Mouse (Mus musculus): ENCODE results near the gene Prrx1. TPM values are rescaled to one million over a fixed set of nuclear protein-coding genes. Genes with fewer than 3 reads are reported as not detected.

Gene Prrx1
- polyA plus RNA-seq, 1 experiment from 2014 or later = 145 TPM

DNA sequence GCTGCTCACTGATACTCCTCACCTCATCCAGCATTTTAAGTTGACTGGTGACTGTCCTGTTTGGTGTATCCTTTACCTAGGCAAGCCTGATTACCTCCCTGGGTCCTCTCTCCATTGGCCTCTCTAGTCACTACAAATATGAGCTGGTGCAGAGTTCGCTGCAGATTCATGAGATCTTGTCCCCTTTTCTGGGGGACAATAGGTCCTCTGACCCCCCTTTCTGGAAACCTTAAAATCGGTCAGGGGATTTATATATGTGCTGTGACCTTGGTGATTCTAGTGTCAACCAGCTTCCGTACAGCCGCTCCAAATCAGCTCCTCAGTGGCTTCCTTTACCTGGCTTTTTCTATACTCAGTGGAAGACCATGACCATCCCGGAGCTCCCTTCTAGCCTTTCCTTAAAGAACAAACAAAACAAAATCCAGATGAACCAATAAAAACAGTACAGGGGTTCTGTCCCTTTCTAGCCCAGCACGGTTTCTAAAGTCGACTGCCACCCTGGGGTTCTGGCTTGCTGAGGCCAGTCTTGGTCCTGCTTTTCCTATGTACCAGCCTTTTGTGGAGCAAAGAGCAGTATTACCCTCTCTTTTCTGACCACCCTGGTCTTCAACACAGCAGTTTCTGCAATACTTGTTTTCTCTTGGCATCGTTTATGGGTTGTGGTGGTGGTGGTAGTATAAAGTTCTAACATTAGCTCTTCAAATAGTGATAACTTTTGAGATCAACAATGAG, 3.3 kb downstream of the Prrx1 start:
- ATAC-seq (replicated peaks; ENCODE audit: insufficient number of reproducible peaks, low FRiP score, low TSS enrichment, low read depth) (no peak), DNase-seq (ENCODE audit: low spot score) (no peak)
- Histone ChIP-seq H3K9me3 (replicated peaks; ENCODE audit: control insufficient read depth, low read length) (no peaks in the 10 kb centered on the region), H3K27me3 (ENCODE audit: control insufficient read depth, insufficient read depth, low read length) (no peaks in the 10 kb centered on the region), H3K9ac (replicated peaks; ENCODE audit: low read length) (peak overlapping the region; percentile 99), H3K27ac (replicated peaks; ENCODE audit: low read depth, low read length) (peak overlapping the region; percentile 100), H3K36me3 (replicated peaks; ENCODE audit: control insufficient read depth, insufficient read depth, low read depth, low read length) (no peaks in the 10 kb centered on the region; the same call in 1 of the 2 replicates), H3K4me3 (ENCODE audit: low read depth, low read length) (peak overlapping the region; percentile 87), H3K4me1 (ENCODE audit: control insufficient read depth, insufficient read depth, low read length) (no peaks in the 10 kb centered on the region; the same call in 1 of the 2 replicates), H3K4me2 (ENCODE audit: low read depth, low read length) (peak overlapping the region; percentile 64)
- 7% methylated on average over 8 of the region's 8 CpGs for WGBS

DNA sequence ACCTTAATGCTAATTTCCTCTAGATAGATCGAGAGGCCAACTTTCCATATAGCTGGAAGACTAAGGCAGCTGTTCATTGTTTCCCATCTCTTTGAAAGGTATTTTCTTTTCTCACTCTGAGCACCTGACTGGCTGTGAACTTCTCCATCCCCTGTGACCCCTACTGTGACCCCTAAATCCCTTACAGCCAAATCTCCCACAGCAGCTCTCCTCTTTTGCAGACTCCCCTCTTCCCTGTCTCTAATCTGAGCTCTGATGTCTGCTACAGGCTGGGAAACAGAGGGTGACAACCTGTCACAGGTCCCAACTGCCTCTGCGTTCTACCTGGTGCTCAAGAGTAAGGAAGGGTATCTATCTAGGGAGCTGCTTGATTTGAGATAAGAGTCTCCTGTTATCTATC, 4.0 kb downstream of the Prrx1 start:
- Histone ChIP-seq H3K27me3 (ENCODE audit: control insufficient read depth, insufficient read depth, low read length) (no peaks in the 10 kb centered on the region), H3K4me2 (ENCODE audit: low read depth, low read length) (peak overlapping the region; percentile 64), H3K9me3 (replicated peaks; ENCODE audit: control insufficient read depth, low read length) (no peaks in the 10 kb centered on the region), H3K27ac (replicated peaks; ENCODE audit: low read depth, low read length) (peak overlapping the region; percentile 100), H3K36me3 (replicated peaks; ENCODE audit: control insufficient read depth, insufficient read depth, low read depth, low read length) (no peaks in the 10 kb centered on the region; the same call in 1 of the 2 replicates), H3K4me3 (ENCODE audit: low read depth, low read length) (peak overlapping the region; percentile 87), H3K9ac (replicated peaks; ENCODE audit: low read length) (peak overlapping the region; percentile 99), H3K4me1 (ENCODE audit: control insufficient read depth, insufficient read depth, low read length) (no peaks in the 10 kb centered on the region; the same call in 1 of the 2 replicates)
- ATAC-seq (replicated peaks; ENCODE audit: insufficient number of reproducible peaks, low FRiP score, low TSS enrichment, low read depth) (no peak), DNase-seq (ENCODE audit: low spot score) (peak; percentile 32)
- 3% methylated on average over 2 of the region's 2 CpGs for WGBS

DNA sequence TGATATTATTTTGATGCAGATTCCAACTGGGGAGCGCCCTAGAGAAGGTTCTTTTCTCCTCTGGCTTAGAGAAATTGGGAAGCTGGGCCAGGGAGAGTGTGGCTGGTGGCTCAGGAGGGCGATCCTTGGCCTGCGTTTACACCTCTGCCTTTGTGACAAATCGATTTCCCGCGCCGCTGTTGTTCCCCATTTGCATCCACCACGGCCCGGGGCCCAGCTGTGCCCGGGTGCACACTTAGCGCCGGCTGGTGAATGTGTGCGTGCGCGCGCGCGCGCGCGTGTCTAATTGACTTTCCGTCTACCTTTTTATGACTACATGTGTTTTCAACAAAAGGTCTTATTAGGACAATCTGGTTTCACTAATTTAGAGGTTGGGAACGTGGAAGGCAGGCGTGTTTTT, 4.9 kb downstream of the Prrx1 start:
- Histone ChIP-seq H3K27ac (replicated peaks; ENCODE audit: low read depth, low read length) (peak overlapping the region; percentile 100), H3K4me2 (ENCODE audit: low read depth, low read length) (peak overlapping the region; percentile 64), H3K9me3 (replicated peaks; ENCODE audit: control insufficient read depth, low read length) (no peaks in the 10 kb centered on the region), H3K27me3 (ENCODE audit: control insufficient read depth, insufficient read depth, low read length) (no peaks in the 10 kb centered on the region), H3K4me1 (ENCODE audit: control insufficient read depth, insufficient read depth, low read length) (no peaks in the 10 kb centered on the region; the same call in 1 of the 2 replicates), H3K36me3 (replicated peaks; ENCODE audit: control insufficient read depth, insufficient read depth, low read depth, low read length) (no peaks in the 10 kb centered on the region; the same call in 1 of the 2 replicates), H3K9ac (replicated peaks; ENCODE audit: low read length) (peak overlapping the region; percentile 99), H3K4me3 (ENCODE audit: low read depth, low read length) (peak overlapping the region; percentile 87)
- ATAC-seq (replicated peaks; ENCODE audit: insufficient number of reproducible peaks, low FRiP score, low TSS enrichment, low read depth) = no peak
- DNase-seq (ENCODE audit: low spot score) = peak; percentile 80
- WGBS = 2% methylated on average over 24 of the region's 24 CpGs

DNA sequence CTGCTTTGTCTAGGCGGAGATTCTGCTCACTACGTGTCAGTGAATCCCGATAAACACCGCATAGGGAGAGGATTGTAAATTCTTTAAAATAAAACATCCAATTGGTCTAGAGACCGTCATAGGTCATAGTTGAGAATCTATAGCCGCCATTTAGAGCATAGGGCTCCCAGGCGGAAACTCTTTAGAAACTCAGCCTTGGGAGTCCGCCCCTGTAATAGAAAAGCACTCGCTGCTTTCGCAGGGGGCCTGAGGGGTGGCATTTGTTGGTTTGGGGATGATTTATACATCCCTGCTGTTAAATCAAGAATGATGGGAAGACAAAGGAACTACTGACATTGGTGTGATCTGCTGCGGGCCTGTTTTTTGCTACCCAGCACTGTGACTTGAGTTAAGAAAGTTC, 5.8 kb downstream of the Prrx1 start:
- 11% methylated on average over 11 of the region's 11 CpGs for WGBS
- Histone ChIP-seq H3K9me3 (replicated peaks; ENCODE audit: control insufficient read depth, low read length) (no peaks in the 10 kb centered on the region), H3K4me2 (ENCODE audit: low read depth, low read length) (peak overlapping the region; percentile 64), H3K27ac (replicated peaks; ENCODE audit: low read depth, low read length) (peak overlapping the region; percentile 100), H3K27me3 (ENCODE audit: control insufficient read depth, insufficient read depth, low read length) (no peaks in the 10 kb centered on the region), H3K36me3 (replicated peaks; ENCODE audit: control insufficient read depth, insufficient read depth, low read depth, low read length) (no peaks in the 10 kb centered on the region; the same call in 1 of the 2 replicates), H3K4me3 (ENCODE audit: low read depth, low read length) (peak overlapping the region; percentile 87), H3K4me1 (ENCODE audit: control insufficient read depth, insufficient read depth, low read length) (no peaks in the 10 kb centered on the region; the same call in 1 of the 2 replicates), H3K9ac (replicated peaks; ENCODE audit: low read length) (peak overlapping the region; percentile 99)
- DNase-seq (ENCODE audit: low spot score) = peak; percentile 33
- ATAC-seq (replicated peaks; ENCODE audit: insufficient number of reproducible peaks, low FRiP score, low TSS enrichment, low read depth) = no peak

DNA sequence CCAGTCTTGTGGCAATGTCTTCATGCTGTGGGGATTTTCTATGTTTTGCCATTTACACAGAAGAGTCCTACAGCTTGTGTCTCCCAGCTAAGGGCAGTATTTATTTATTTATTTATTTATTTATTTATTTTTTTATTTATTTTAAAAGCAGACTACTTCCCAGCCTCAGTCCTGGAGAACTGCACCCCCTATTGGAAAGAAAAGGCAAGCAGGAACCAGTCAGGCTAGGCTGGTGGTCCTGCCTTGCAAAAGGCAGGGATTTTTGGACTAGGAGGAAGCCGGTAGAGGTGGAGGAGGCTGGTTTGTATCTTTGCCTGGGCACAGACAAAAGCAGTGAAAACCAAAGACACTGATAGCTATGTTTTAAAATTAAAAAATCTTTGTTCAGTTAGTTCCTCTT, 7.6 kb downstream of the Prrx1 start:
- no peaks in the 10 kb centered on the region for H3K27me3 ChIP-seq (ENCODE audit: control insufficient read depth, insufficient read depth, low read length)
- WGBS = 27% methylated on average over 1 of the region's 1 CpGs
- DNase-seq (ENCODE audit: low spot score) (peak; percentile 59), ATAC-seq (replicated peaks; ENCODE audit: insufficient number of reproducible peaks, low FRiP score, low TSS enrichment, low read depth) (no peak)
- H3K4me3 ChIP-seq (ENCODE audit: low read depth, low read length) = 0 out of 2 replicates have a peak overlapping the region, but pooled peaks have one; percentile 7
- no peaks in the 10 kb centered on the region; the same call in 1 of the 2 replicates for H3K4me1 ChIP-seq (ENCODE audit: control insufficient read depth, insufficient read depth, low read length)
- H3K4me2 ChIP-seq (ENCODE audit: low read depth, low read length) = no peak overlapping the region
- H3K9ac ChIP-seq (replicated peaks; ENCODE audit: low read length) = no peak overlapping the region
- H3K9me3 ChIP-seq (replicated peaks; ENCODE audit: control insufficient read depth, low read length) = no peaks in the 10 kb centered on the region
- no peak overlapping the region for H3K27ac ChIP-seq (replicated peaks; ENCODE audit: low read depth, low read length)
- H3K36me3 ChIP-seq (replicated peaks; ENCODE audit: control insufficient read depth, insufficient read depth, low read depth, low read length) = no peaks in the 10 kb centered on the region; the same call in 1 of the 2 replicates

DNA sequence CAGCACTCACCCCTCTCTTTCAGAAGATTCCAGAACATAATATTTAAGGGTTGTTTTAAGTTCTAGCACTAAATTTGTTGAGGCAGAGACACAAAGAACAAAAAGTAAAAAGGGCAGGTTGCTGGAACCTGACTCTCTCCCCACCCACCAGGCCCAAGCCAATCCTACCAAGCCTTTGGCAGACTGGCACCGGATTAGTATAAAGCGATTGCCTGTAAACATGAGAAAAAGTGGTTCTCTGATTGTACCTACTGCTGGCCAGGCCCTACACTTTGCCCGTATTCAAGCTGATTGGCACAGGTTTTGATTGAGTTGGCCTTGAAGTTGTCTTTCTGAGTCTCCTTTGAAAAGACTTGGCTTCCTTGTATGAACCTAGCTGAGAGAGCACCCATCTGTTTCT, 8.7 kb downstream of the Prrx1 start:
- Histone ChIP-seq H3K9ac (replicated peaks; ENCODE audit: low read length) (no peak overlapping the region), H3K4me3 (ENCODE audit: low read depth, low read length) (no peak overlapping the region), H3K27me3 (ENCODE audit: control insufficient read depth, insufficient read depth, low read length) (no peaks in the 10 kb centered on the region), H3K27ac (replicated peaks; ENCODE audit: low read depth, low read length) (no peak overlapping the region), H3K9me3 (replicated peaks; ENCODE audit: control insufficient read depth, low read length) (no peaks in the 10 kb centered on the region), H3K4me1 (ENCODE audit: control insufficient read depth, insufficient read depth, low read length) (no peaks in the 10 kb centered on the region; the same call in 1 of the 2 replicates), H3K4me2 (ENCODE audit: low read depth, low read length) (no peak overlapping the region; the same call in 1 of the 2 replicates), H3K36me3 (replicated peaks; ENCODE audit: control insufficient read depth, insufficient read depth, low read depth, low read length) (no peaks in the 10 kb centered on the region; the same call in 1 of the 2 replicates)
- DNase-seq (ENCODE audit: low spot score) (no peak), ATAC-seq (replicated peaks; ENCODE audit: insufficient number of reproducible peaks, low FRiP score, low TSS enrichment, low read depth) (no peak)
- whole genome bisulfite sequencing = 84% methylated on average over 3 of the region's 3 CpGs

DNA sequence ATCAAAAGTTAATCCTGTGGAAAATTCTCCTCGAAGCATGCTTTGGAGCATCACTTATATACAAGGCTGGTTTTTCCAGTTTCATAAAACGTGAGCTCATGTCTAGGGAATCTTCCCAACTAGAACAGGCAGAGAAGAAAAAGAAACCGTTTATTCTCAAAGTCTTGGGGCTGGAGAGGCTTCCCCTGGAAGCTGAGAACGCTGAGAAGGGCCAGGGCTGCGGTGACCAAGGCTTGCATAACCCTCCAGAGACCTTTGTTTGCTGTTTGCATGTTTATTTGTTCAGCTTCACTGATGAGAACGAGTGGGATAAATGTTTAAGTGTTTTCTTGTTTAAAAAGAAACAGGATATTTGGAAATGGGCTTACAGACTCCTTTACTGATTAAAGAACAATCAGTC, 11.2 kb downstream of the Prrx1 start:
- Histone ChIP-seq H3K27ac (replicated peaks; ENCODE audit: low read depth, low read length) (no peak overlapping the region), H3K27me3 (ENCODE audit: control insufficient read depth, insufficient read depth, low read length) (no peaks in the 10 kb centered on the region), H3K9ac (replicated peaks; ENCODE audit: low read length) (no peak overlapping the region), H3K9me3 (replicated peaks; ENCODE audit: control insufficient read depth, low read length) (no peaks in the 10 kb centered on the region), H3K4me1 (ENCODE audit: control insufficient read depth, insufficient read depth, low read length) (no peaks in the 10 kb centered on the region), H3K36me3 (replicated peaks; ENCODE audit: control insufficient read depth, insufficient read depth, low read depth, low read length) (no peaks in the 10 kb centered on the region; the same call in 1 of the 2 replicates), H3K4me3 (ENCODE audit: low read depth, low read length) (no peak overlapping the region), H3K4me2 (ENCODE audit: low read depth, low read length) (no peak overlapping the region)
- ATAC-seq (replicated peaks; ENCODE audit: insufficient number of reproducible peaks, low FRiP score, low TSS enrichment, low read depth) (no peak), DNase-seq (ENCODE audit: low spot score) (no peak)
- WGBS = 33% methylated on average over 6 of the region's 6 CpGs

DNA sequence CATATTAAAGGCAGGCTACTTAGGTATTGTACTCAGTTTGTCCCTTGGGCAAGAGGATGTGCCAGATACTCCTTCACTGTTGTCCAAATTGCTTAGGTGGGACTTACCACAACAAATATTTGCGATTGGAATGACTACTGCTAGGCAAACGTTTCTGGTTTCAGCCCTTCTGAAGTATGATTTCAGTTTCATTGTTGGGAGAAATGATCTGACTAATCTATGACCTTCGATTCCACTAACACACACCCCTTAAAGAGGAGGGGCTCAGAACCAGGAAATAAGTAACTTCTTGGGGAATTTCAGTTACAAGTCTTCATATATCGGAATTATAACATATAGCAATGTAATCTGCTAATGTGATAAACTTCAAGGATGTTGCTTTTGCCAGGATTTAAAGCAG, 20.4 kb downstream of the Prrx1 start:
- Histone ChIP-seq H3K36me3 (replicated peaks; ENCODE audit: control insufficient read depth, insufficient read depth, low read depth, low read length) (no peaks in the 10 kb centered on the region; the same call in 1 of the 2 replicates), H3K4me3 (ENCODE audit: low read depth, low read length) (no peak overlapping the region), H3K9me3 (replicated peaks; ENCODE audit: control insufficient read depth, low read length) (no peaks in the 10 kb centered on the region), H3K27ac (replicated peaks; ENCODE audit: low read depth, low read length) (no peak overlapping the region), H3K4me1 (ENCODE audit: control insufficient read depth, insufficient read depth, low read length) (no peaks in the 10 kb centered on the region), H3K4me2 (ENCODE audit: low read depth, low read length) (no peak overlapping the region), H3K9ac (replicated peaks; ENCODE audit: low read length) (no peak overlapping the region), H3K27me3 (ENCODE audit: control insufficient read depth, insufficient read depth, low read length) (no peaks in the 10 kb centered on the region)
- DNase-seq (ENCODE audit: low spot score) = no peak
- no peak for ATAC-seq (replicated peaks; ENCODE audit: insufficient number of reproducible peaks, low FRiP score, low TSS enrichment, low read depth)
- WGBS = 75% methylated on average over 4 of the region's 4 CpGs
